Mouse (Mus musculus) heart, postnatal 14 days (tissue): ENCODE data around the gene Gm10985. TPM values are rescaled to one million over a fixed set of nuclear protein-coding genes. Genes with fewer than 3 reads are reported as not detected.

Source experiments
- DNase-seq, 2 experiments: peaks; one replicate each; pipeline ENCODE4 v3.0.0; 2021 to 2022
- intact Hi-C: fragments of 180-260 bp; cut with DNase I; formaldehyde crosslinking; loops from one replicate; pipeline ENCODE4 v1.15.1; 2025
- long read RNA-seq, 2 experiments: library from polyadenylated mRNA; stranded (forward); transcript quantifications; one replicate each; pipeline ENCODE4 v2.0.0; 2021
- total RNA-seq, 2 experiments: library from RNA; stranded (reverse); gene quantifications; 2 replicates each; pipeline ENCODE4 v1.2.3; 2021

The Gm10985 gene
- not detected for total RNA-seq
- long read RNA-seq, experiment 1: 0 reads
- long read RNA-seq, experiment 2: 0 reads

DNA sequence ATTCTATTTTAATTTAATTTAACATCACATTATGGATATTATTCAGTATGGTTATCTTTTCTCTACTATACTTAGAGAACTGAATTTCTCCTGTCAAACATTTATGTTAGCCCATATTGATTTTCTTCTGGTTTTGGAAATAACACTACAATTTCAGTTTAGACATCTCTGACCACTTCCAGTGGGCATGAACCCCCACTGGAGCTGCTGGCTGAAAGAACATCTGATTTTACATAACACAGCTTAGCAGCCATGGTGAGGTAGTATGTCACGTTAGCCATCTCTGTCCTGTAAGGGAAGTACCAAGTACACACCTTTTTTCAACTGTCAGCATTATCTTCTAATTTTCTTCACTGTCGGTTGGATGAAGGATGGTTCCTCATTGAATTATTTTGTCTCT lies at the start of gene Gm10985:
Gene Gm10985 (plus strand): TSS at position 301 of the 400 bp plus-strand sequence.
- DNase-seq: no peak
- intact Hi-C loops: no loop called here

DNA sequence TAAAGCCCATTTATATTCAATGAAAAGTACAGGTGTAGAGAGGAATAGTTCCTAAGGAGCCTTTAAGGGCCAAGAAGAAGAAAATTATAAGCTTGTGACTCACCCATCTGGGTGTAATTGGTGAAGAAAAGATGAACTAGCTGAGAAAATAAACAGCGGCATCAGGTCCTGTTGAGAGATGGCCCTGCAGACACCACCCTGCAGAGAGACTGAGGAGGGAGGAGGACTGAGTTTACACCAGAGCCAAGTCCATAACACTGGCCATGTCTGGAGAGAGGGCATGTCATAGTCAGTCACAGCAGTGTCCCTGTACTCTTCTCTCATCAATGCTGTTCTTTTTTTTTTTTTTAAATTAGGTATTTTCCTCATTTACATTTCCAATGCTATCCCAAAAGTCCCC lies 48.0 kb upstream of the Gm10985 start:
- intact Hi-C loops: no loop called here

DNA sequence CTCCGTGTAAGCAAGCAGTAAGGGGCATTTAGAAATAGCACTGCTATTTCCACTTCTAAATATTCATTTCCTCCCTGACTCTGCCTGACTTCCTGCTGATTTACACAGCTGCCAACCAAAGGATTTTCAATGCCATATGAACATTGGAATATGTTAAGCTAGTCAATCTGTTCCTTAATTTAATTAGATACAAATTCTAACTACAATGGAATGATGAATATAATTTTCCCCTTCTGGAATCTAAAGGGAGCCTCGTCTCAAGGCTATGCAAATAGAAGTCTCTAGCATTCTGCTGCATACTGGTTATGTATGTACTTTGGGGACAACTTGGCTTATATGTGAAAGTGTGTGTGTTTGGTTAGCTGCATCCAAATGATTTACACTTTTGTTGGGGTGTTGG lies 45.2 kb upstream of the Gm10985 start:
- DNase-seq: no peak
- intact Hi-C loops: no loop called here

More for the DNA sequence above, 48.0 kb upstream of the Gm10985 start:
- no peak for DNase-seq

DNA sequence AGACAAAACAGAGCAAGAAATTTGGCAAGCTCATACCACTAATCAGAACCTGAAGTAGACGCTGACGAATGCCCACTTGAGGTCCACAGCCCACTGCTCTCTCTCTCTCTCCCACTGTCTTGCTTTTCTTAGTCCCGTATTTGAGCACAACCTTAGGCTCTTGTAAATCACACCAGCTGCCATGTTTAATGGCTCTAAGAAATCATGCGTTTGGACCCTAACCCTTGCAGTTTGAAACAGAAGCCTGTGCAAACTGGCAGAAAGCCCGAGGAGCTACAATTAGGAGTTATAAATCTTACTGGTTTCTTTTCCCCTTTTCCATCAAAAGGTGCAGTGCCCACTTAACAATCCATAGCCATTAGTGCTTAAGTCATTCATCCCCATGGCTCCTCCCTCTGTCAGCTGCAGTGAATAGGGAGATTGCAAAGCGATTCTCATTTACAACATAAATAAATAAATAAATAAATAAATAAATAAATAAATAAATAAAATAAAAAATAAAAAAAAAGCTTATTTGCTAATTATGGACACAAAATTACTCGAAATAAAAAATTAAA lies 31.4 kb upstream of the Gm10985 start:
- intact Hi-C loops: no loop called here

DNA sequence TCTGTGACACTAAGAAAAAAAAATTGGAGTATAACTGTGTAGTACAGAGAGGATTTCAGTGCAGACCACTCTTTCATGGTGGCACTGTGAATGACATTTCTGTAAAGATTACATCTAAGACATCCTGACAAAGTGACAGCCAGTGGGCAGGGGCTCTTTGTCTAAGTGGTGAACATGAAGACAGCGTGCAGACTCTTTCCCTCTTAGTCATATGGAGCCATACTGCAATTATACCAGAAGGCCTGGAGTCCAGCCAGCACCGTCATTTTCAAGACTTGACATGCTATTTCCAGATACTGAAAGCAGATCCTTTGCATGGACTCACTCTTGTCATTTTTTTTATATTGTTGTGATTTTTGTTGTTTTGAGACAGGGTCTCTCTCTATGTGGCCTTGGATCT lies 10.6 kb upstream of the Gm10985 start:
- no peak for DNase-seq
- intact Hi-C loops: no loop called here

More for the DNA sequence above, 31.4 kb upstream of the Gm10985 start:
- no peak for DNase-seq

DNA sequence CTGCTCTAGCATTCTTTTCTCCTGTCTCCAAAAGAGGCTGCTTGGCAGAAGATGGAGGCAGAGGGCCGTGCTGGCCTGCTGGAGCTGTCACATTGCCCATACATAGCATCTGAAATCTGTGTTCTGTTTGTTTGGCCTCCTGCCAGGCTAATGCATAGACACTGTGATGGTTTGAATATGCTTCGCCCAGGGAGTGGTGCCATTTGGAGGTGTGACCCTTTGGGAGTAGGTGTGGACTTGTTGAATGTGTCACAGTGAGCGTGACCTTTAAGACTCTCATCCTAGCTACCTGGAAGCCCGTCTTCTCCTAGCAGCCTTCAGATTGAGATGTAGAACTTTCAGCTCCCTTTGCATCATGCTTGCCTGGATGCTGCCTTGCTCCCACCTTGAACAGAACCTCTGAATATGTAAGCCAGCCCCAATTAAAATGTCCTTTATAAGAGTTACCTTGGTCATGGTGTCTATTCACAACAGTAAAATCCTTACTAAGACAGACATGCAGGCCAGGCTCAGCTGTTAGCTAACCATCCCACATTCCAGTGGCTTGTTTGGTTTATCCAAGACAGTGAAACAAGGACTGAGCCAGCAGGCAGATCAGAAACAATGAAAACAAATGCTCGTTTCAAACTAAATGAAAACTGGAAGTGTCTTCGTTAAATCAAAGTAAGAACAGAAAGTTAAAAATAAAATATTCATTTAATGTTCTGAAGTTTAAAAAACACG lies 1.5 kb downstream of the Gm10985 start:
- intact Hi-C loops: no loop called here
- DNase-seq: no peak

DNA sequence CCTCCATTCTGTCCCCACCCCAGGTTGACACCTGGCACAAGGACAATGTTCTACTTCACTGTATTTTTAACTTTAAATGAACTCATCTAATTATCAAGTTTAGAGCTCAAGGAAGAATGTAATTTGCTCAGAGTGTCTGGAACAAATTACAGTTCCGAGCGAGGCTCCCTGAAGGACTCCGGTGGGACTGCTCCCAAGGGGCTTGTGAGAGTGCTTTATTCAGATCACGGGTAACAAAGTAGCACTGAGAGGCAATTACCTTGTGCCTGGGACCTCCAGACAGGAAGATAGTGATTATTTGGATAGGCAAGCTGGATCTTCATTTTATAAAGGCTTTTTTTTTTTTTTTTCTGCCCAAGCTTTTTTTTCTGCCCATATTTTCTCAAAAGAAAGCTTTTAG lies 2.8 kb downstream of the Gm10985 start:
- no peak for DNase-seq
- intact Hi-C loops: no loop called here

DNA sequence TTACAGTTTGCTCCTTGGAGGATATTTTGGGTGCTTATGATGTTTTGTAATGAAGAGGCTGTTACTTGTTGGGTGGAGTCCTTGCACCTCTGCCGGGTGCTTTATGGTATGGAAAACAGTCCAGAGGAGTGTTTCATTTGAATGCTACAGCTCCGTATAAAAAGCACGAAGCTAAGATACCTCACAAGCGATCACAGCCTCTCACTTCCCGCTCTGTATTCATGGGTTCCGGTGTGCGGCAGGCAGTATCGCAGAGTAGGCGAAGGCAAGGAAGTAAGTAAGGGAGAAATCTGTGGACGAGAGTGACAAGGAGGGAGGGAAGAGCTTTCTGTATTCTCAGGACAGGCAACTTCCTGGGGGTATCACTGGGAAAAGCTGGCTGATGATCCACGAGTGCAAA lies 3.4 kb downstream of the Gm10985 start:
- intact Hi-C loops: no loop called here
- no peak for DNase-seq

DNA sequence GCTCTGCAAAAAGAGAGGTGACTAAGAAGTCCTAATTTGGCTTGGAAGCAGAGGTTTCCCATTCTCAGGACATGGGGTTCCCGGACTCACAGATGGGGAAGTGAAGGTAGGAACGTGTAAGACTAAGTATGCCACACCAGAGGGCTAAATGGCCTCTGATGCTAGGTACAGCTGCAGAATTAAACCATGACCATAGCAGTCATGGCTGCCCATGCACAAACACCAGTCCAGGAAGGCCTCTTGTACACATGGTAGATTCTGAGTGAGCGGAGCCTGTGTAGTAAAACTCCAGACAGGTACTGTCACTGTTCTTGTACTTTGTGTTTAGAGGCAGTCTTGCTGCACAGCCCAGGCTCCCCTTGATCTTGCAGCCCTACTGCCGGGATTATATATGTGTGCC lies 9.4 kb downstream of the Gm10985 start:
- DNase-seq: no peak
- intact Hi-C loops: no loop called here

DNA sequence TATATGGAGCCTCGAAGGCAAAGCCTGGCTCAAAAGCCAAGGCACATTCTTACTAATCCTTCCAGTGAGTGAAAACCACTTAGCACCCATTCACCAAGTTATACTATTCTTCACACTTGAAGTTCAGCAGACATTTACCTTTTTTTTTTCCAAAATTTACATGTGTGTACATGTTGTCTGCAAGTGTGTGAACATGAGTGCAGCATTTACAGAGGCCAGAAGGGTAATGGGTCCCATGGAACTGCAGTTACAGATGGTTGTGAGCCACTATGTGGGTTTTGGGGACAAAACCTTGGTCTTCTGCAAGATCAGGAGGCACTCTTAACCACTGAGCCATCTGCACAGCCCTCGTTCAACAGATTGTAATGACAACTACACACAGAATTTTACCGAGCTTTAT lies 9.9 kb downstream of the Gm10985 start:
- DNase-seq: no peak
- intact Hi-C loops: no loop called here

DNA sequence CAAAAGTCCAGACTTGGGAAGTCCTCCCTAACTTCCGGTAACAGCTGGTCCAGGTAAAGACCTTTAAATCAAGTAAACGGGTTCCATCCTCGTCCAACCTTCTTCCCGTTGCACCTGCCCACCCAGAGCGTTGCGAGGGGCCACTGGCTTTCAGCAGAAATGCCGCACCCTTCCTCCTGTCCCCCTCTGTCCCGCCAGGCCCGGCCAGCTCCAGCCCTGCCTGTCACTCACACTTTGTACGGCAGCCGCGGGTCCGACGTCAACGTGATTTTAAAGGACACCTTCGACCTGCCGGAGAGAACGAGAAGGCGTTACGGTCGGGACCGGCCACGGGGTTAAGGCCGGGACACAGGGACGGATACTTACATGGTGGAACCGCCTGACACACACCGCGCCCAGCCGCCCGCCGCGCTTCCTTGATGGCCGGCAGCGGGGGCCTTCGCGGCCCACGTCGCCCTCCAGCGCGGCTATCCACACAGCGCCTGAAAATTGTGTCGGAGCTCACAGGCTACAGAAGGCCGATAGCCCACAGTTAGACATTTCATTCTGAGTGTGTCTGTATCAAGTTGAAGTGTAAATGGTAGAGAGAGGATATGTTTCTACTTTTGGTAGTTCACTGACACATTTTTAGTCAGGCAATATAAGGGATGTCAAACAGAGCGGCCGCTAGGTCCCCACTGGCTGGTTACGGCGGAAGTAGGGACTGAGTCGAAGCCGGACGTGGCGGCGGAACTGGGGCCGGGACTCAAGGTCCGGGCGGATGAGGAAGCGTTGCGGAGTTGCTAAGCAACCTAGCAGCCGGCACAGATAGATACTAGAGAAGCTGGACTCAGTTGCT lies 18.7 kb downstream of the Gm10985 start, which contains the start of gene Ufm1:
Gene Ufm1 (minus strand): TSS at position 448 of the 838 bp plus-strand sequence.
- peak; percentile 91 to 93 for DNase-seq
- intact Hi-C loops: loop anchor here (5.0 to 10.0 kb wide), 2 partner anchors 401 to 831 kb away; partner anchors contain the start of genes Nhlrc3, Proser1 and Supt20

DNA sequence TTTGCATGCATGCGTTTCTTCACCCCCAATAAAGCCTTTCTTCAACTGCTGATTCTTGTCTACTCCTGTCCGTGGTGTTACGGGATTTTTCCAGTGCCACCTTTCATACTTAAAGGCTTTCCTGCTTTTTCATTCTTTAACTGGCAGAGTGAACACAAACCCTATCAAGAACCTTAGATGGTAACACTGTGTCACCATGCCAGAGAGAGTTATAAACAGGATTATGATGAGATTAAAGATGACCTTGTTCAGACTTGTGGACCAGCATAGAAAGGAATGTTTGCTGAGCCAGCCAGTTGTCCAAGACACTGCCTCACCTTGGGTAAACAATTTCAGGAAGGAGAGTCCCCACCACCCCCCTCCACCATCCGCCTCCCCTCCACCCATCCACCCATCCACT lies 23.3 kb downstream of the Gm10985 start:
- no peak for DNase-seq
- intact Hi-C loops: loop anchor here (10.0 kb wide), 1 partner anchor 827 kb away; the partner anchor contains the start of gene Supt20

DNA sequence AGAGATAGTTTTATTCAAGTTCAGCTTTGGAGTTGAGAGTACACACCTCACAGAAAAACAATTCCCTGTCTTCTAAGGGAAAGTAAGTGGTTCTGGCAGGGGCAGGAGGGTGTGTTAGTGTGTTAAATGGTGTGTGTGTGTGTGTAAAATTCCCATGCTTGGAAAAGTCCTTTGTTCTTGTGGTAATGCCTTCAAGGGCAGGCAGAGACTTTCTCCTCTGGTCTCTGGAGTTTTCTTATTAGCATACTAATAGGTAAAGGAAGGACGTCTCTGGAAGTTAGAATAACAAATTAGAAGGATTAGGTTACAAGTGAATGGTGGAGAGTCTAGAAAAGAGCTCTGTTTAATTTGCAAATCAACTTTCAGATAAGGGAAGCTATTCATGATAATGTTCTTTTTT lies 24.4 kb downstream of the Gm10985 start:
- no peak for DNase-seq
- intact Hi-C loops: loop anchor here (10.0 kb wide), 1 partner anchor 826 kb away; the partner anchor contains the start of gene Supt20

DNA sequence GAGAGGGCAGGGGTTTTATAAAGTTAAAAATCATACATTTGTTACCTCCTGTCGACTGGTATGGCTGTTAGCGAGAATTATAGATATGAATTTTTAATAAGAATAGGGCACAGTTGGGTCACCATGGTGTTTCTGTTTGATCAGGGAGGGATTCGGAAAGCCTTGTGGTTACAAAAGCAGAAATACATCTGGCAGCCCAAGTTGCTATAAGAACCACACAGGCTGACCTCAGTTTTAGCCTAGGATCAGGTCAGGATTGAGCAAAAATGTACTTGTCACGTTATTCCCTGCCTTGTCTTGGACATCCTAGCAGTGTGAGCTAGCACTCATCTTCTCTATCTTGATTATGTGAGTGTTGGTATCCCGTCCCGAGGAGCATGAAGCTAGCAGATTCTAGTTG lies 25.6 kb downstream of the Gm10985 start:
- intact Hi-C loops: no loop called here
- DNase-seq: no peak

DNA sequence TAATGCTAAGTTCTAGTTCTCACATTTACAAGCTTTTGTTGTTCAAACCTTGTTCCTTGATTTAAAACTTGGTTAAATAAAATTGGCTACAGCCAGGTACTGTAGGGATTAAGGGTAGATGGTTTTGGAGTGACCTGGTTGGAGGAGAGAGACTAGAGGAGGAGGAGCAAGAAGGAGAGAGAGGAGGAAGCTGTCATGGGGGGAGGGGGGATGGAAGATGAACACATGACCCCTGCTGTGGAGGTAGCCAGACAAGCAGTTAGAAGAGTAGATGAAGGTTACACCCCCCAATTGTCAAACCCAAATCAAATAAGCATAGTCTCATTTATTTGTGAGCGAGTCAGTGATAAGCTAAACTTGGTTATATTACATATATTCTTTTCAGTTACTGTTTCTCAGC lies 26.7 kb downstream of the Gm10985 start:
- intact Hi-C loops: no loop called here
- no peak for DNase-seq

DNA sequence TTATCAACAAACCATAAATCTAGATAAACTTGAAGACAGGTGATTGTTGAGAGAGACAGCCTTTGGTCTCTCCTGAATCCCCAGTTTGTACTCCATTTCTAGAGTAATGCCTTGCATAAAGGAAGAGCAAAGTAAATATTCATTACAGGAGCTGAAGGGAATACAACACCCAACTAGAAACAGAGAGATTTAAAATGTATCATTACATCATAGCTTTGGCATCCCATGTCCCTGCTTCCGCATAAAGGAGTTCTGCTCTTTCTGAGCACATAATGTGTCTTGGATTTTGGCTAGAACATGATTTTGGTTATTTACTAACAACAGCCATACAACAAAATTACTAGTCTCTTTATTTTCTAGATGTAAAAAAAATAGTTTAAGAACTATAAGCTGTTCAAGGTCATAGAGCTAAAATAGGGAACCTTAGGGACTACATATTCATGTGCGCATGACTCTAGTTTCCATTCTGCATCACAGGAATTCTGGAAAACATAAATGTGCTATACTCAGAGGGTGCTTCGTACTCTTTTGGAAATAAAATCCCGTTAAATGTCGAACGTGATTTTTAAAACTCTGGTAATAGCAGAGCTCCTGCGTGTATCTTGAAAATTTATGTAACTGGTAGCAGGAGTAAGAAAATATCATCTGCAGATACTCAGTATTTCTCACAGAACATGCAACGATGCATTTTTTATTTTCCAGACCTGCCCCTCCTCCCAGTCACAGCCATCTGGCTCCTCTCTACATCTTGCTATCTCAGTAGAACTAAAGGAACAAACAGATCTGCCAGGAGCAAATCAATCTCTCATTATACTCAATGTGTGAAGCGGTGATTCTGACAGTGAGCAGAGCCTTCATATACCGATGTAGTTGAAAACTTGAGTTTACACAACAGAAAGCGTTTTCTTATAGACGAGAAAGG lies 46.0 kb downstream of the Gm10985 start:
- intact Hi-C loops: no loop called here
- no peak for DNase-seq
